Mouse (Mus musculus) heart, embryonic 11.5 days (tissue): ENCODE results near the gene Phldb2. TPM values are rescaled to one million over a fixed set of nuclear protein-coding genes. Genes with fewer than 3 reads are reported as not detected.
A peak's percentile ranks its signal among the peaks of the same experiment; 100 is the strongest.

Experiments used
- ATAC-seq: fragments of 200-750 bp; cut with Nextera tagmentation; replicated peaks from 2 replicates; pipeline ENCODE4 v1.8.0; 2017; ENCODE audit warnings: moderate library complexity; ENCODE audit not compliant: insufficient number of reproducible peaks, low FRiP score, low TSS enrichment
- H3K27ac ChIP-seq: fragments of 300-500 bp; sonication (generic); 2 replicates; pipeline ENCODE4 v1.5.1; 2014; ENCODE audit warnings: mild to moderate bottlenecking, low read depth, low read length
- H3K27me3 ChIP-seq: fragments of 300-500 bp; sonication (generic); 2 replicates; pipeline ENCODE4 v1.6.1; 2014; ENCODE audit warnings: mild to moderate bottlenecking, low read length, mixed read lengths; ENCODE audit not compliant: control insufficient read depth, insufficient read depth
- H3K36me3 ChIP-seq: fragments of 300-500 bp; sonication (generic); 2 replicates; pipeline ENCODE4 v1.6.1; 2014; ENCODE audit warnings: mild to moderate bottlenecking, low read length, moderate library complexity, mixed read lengths; ENCODE audit not compliant: control insufficient read depth, insufficient read depth
- H3K4me1 ChIP-seq: fragments of 300-500 bp; sonication (generic); 2 replicates; pipeline ENCODE4 v1.6.1; 2014; ENCODE audit warnings: low read length; ENCODE audit not compliant: control insufficient read depth, insufficient read depth
- H3K4me2 ChIP-seq: fragments of 300-500 bp; sonication (generic); 2 replicates; pipeline ENCODE4 v1.6.1; 2014; ENCODE audit warnings: mild to moderate bottlenecking, moderate library complexity
- H3K4me3 ChIP-seq: fragments of 300-500 bp; sonication (generic); 2 replicates; pipeline ENCODE4 v1.5.1; 2014; ENCODE audit warnings: low read depth, low read length
- H3K9ac ChIP-seq: fragments of 300-500 bp; sonication (generic); 2 replicates; pipeline ENCODE4 v1.6.1; 2014; ENCODE audit warnings: mild to moderate bottlenecking, low read depth, low read length, moderate library complexity
- H3K9me3 ChIP-seq: fragments of 300-500 bp; sonication (generic); replicated peaks from 2 replicates; pipeline ENCODE4 v1.6.1; 2016; ENCODE audit warnings: low read length; ENCODE audit not compliant: control insufficient read depth
- WGBS: fragments of 180-500 bp; shearing (Covaris S2); extraction: QIAGEN DNeasy Blood & Tissue Kit; methylation state at CpG from one replicate; pipeline ENCODE4 v1.1.7; 2014; ENCODE audit not compliant: insufficient replicate concordance; 5-methylcytosine and 5-hydroxymethylcytosine counted together
- polyA plus RNA-seq: library from polyadenylated mRNA; unstranded; fragments of >200 nt; fragmentation: Nextera tagmentation; extraction: Ambion mirVana; gene quantifications from 2 replicates; pipeline ENCODE4 v1.2.1, GENCODE M21; 2014

Gene Phldb2
- polyA plus RNA-seq, 1 experiment from 2014 or later = 37.3 TPM

- Histone ChIP-seq H3K27me3 (no peaks in the 10 kb centered on the region), H3K4me3 (no peak overlapping the region), H3K9me3 (no peaks in the 10 kb centered on the region), H3K36me3 (no peaks in the 10 kb centered on the region), H3K4me2 (no peak overlapping the region), H3K4me1 (peaks cover 13% of the 10 kb centered on the region), H3K27ac (peak overlapping the region; percentile 46; the same call in 1 of the 2 replicates), H3K9ac (0 out of 2 replicates have a peak overlapping the region, but pooled peaks have one; percentile 10)
- WGBS = 14% methylated on average over 1 of the region's 1 CpGs
- peak; percentile 76 for ATAC-seq
Observed at GRCm38 (mm10) chr16:45892928-45893327, 60.5 kb downstream of the Phldb2 start.

GRCm38 (mm10) chr16:45890471-45891200 is 62.8 kb downstream of the Phldb2 start:
- Histone ChIP-seq H3K9me3 (no peaks in the 10 kb centered on the region), H3K4me2 (no peak overlapping the region), H3K36me3 (no peaks in the 10 kb centered on the region), H3K4me3 (no peak overlapping the region), H3K27ac (no peak overlapping the region), H3K9ac (no peak overlapping the region), H3K27me3 (no peaks in the 10 kb centered on the region), H3K4me1 (peaks cover 13% of the 10 kb centered on the region)
- no peak for ATAC-seq
- WGBS = 68% methylated on average over 4 of the region's 4 CpGs

GRCm38 (mm10) chr16:45889636-45890035 is 63.8 kb downstream of the Phldb2 start:
- Histone ChIP-seq H3K9me3 (no peaks in the 10 kb centered on the region), H3K27me3 (no peaks in the 10 kb centered on the region), H3K36me3 (no peaks in the 10 kb centered on the region), H3K4me2 (no peak overlapping the region), H3K4me3 (no peak overlapping the region), H3K9ac (no peak overlapping the region), H3K27ac (no peak overlapping the region), H3K4me1 (peaks cover 13% of the 10 kb centered on the region)
- no peak for ATAC-seq
- WGBS = 61% methylated on average over 4 of the region's 4 CpGs

GRCm38 (mm10) chr16:45886599-45886998 is 66.8 kb downstream of the Phldb2 start:
- no peak overlapping the region for H3K27ac ChIP-seq
- no peaks in the 10 kb centered on the region for H3K9me3 ChIP-seq
- H3K4me2 ChIP-seq = no peak overlapping the region
- H3K4me3 ChIP-seq = no peak overlapping the region
- peaks cover 3% of the 10 kb centered on the region; the same call in 1 of the 2 replicates for H3K4me1 ChIP-seq
- H3K36me3 ChIP-seq = no peaks in the 10 kb centered on the region
- H3K9ac ChIP-seq = no peak overlapping the region
- ATAC-seq = no peak
- no peaks in the 10 kb centered on the region for H3K27me3 ChIP-seq
- 37% methylated on average over 5 of the region's 5 CpGs for WGBS

GRCm38 (mm10) chr16:45884194-45884593 is 69.2 kb downstream of the Phldb2 start:
- no peak for ATAC-seq
- Histone ChIP-seq H3K9ac (no peak overlapping the region), H3K27me3 (no peaks in the 10 kb centered on the region), H3K4me3 (no peak overlapping the region), H3K36me3 (no peaks in the 10 kb centered on the region), H3K27ac (no peak overlapping the region), H3K4me1 (peaks cover 3% of the 10 kb centered on the region; the same call in 1 of the 2 replicates), H3K9me3 (no peaks in the 10 kb centered on the region), H3K4me2 (no peak overlapping the region)
- 82% methylated on average over 2 of the region's 2 CpGs for WGBS

GRCm38 (mm10) chr16:45881177-45881832 is 72.1 kb downstream of the Phldb2 start:
- ATAC-seq = peak; percentile 68
- Histone ChIP-seq H3K9ac (no peak overlapping the region), H3K9me3 (no peaks in the 10 kb centered on the region), H3K4me3 (no peak overlapping the region), H3K4me2 (no peak overlapping the region), H3K27ac (peak overlapping the region; percentile 80), H3K4me1 (peaks cover 3% of the 10 kb centered on the region; the same call in 1 of the 2 replicates), H3K36me3 (no peaks in the 10 kb centered on the region), H3K27me3 (no peaks in the 10 kb centered on the region)
- 36% methylated on average over 7 of the region's 7 CpGs for WGBS

- peaks cover 3% of the 10 kb centered on the region; the same call in 1 of the 2 replicates for H3K4me1 ChIP-seq
- H3K9ac ChIP-seq = no peak overlapping the region
- H3K27me3 ChIP-seq = no peaks in the 10 kb centered on the region
- no peaks in the 10 kb centered on the region for H3K36me3 ChIP-seq
- no peak for ATAC-seq
- WGBS = 85% methylated on average over 6 of the region's 6 CpGs
- H3K27ac ChIP-seq = no peak overlapping the region
- H3K4me3 ChIP-seq = no peak overlapping the region
- no peak overlapping the region for H3K4me2 ChIP-seq
- H3K9me3 ChIP-seq = no peaks in the 10 kb centered on the region
Observed at GRCm38 (mm10) chr16:45880101-45880751, 73.2 kb downstream of the Phldb2 start.

- ATAC-seq = no peak
- H3K27ac ChIP-seq = no peak overlapping the region
- no peak overlapping the region for H3K9ac ChIP-seq
- H3K4me1 ChIP-seq = peaks cover 3% of the 10 kb centered on the region; the same call in 1 of the 2 replicates
- no peaks in the 10 kb centered on the region for H3K36me3 ChIP-seq
- H3K4me3 ChIP-seq = no peak overlapping the region
- H3K9me3 ChIP-seq = no peaks in the 10 kb centered on the region
- H3K27me3 ChIP-seq = no peaks in the 10 kb centered on the region
- no peak overlapping the region for H3K4me2 ChIP-seq
- 78% methylated on average over 1 of the region's 1 CpGs for WGBS
Observed at GRCm38 (mm10) chr16:45877739-45878138, 75.7 kb downstream of the Phldb2 start.
